Mouse (Mus musculus) adrenal gland, adult 2 months (tissue): ENCODE data around the gene Myct1. TPM values are rescaled to one million over a fixed set of nuclear protein-coding genes. Genes with fewer than 3 reads are reported as not detected.
A peak's percentile ranks its signal among the peaks of the same experiment; 100 is the strongest.

Source experiments
- DNase-seq: peaks from one replicate; pipeline ENCODE4 v3.0.0; 2021
- polyA plus RNA-seq: library from polyadenylated mRNA; depleted of rRNA; stranded (reverse); fragments of >200 nt; gene quantifications from 2 replicates; pipeline ENCODE4 v1.2.3, GENCODE M21; 2012; rRNA removed
- total RNA-seq, 2 experiments: library from RNA; stranded (reverse); gene quantifications; 2 replicates each; pipeline ENCODE4 v1.2.3; 2021

The Myct1 gene
- total and polyA plus RNA-seq, 3 experiments: 1.8 to 5.1 (median 1.9) TPM

DNA sequence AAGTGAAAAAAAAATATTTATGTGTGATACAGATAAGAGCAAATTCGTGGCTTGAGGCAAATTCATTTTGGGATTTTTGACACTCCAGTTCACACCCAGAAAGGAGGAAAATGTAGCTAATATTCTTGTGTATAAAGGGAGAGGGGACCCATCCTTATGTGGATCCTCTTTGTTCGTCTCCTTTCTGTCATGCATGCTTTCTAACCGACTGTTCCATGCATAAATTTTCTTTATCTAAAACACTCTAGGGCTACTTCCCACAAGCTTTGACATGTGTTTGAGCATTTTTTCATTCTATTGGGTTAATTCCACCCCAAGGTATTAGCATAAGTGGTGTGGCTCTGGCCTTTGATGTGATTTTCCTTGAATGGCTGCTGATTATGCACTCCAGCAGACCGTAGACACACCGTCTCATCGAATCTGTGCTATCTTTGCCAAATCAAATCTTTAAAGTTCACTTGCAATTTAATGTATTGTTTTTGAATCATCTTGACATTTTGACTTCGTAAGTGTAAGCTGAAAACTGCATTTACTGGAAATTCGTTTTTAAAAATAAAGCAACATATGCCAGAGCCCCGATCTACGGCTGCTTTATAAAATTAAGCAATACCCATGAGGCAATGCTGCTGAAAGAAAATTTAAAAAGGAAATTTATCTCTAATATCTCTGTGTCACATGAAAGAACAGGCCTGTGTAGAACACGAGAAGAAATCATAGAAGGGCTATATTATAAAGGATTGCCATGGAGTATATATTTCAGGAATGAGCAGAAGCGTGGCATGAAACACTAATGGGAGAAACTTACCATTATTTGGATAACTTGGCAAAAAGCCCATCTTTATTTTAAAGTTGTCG lies 21.8 kb downstream of the Myct1 start:
- DNase-seq: no peak

DNA sequence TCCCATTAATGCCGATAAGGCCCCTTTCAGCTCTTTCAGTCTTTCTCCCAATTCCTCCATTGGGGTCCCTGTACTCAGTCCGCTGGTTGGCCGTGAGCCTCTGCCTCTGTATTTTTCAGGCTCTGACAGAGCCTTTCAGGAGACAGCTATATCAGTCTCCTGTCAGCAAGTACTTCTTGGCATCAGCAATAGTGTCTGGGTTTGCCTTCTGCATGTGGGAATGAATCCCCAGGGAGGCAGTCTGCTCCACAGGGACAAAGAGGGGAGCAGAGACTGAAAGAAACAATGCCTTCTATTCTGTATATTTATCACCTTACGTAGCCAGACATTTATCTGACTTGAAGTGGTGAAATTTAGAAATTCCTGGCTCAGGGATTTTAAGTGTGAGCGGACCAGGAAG lies 32.7 kb downstream of the Myct1 start:
- no peak for DNase-seq

DNA sequence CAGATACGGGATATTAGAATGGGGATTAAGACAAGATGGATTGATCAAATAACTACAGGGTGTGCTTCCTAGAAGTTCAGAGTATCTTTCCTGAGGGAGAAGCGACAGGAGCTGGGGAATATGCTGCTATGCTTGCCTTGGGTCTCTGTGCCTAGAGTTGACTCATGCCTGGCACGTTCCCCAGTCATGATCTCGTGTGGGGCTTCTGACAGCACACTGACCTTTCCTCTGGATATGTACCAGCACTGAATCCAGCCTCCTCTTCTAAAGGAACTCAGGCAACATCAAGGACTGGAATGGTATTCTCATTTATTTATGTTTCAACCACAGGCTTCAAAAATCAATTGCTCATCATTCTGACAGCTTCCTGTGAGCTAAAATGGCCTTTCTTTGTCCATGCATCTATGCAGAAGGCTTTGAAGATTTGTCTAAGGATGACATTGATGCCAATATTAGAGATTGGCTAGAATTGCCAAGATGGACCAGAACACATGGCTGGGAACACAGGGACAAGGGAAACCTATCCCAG lies 40.2 kb downstream of the Myct1 start:
- DNase-seq: peak; percentile 63

DNA sequence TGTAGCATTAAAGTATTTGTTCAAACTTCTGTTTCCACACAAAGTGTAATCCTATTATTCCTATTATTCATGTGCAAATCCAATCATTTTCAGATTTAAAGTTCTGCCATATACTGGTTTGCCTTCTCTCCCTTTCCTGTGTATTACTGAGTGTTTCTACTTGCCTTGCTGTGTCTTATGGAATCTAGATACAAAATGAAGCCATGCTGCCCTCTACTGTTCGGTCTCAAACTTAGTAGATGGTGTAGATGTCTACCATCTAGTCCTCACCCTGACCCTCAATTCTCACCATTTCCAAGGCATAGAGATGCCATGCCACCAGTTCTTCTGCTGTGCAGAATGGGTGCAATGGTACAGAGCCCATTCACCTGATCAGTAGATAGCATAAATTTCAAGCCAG lies 40.8 kb downstream of the Myct1 start:
- DNase-seq: peak; percentile 21

DNA sequence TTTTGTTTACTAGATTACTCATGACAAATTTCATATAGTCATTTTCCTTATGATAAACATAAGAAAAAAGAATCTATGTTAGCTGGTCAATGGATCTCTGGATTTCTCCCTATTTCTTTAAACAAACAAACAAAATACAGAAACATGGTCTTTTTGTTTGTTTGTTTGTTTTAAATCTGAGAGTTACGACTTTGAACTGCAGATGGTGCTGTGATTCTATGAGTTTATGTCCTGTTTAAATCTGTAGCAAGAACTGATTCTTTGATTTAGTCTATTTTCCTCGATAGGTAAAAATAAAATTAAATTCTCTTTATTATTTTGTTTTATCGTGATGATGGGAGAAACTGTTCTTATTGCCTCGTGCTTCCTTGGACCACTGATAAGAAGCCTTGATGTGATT lies 43.7 kb downstream of the Myct1 start:
- DNase-seq: no peak

DNA sequence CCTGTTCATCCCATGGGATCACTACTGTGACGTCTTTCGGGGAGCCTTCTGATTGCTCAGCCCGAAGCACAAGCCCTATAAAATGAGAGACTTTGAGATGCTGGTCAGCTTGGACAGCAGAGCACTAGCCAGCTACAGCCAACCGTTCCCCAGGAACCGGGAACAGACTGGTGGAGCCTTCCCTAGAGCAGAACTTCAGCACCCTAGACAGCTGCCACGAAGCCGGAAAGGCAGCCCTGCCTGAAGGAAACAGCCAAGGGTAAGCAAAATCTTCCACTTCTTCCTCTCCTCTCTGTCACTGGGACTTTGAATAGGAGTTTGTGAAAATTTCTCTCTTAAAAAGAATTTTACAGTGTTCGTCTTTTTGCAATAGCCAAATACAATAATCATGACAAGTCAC lies 45.5 kb downstream of the Myct1 start, which contains the start of gene Vip:
TSS of gene Vip (plus strand) at position 107 of the 400 bp plus-strand sequence.
- DNase-seq: peak; percentile 3

Other genes starting within 250 kb of the Myct1 start
- gene Syne1, start 42.3 kb upstream of the Myct1 start, total RNA-seq: 10 to 100 TPM; 21.0 to 21.2 TPM
- gene Syne1, start 42.3 kb upstream of the Myct1 start, polyA plus RNA-seq: 7.1 and 7.7 TPM in 2 replicates
- gene Vip, start 45.4 kb downstream of the Myct1 start, total RNA-seq: under 1 TPM; 0.32 to 0.62 TPM
- 0.08 TPM in 1 of 2 replicates, not detected in the other for gene Vip, start 45.4 kb downstream of the Myct1 start, polyA plus RNA-seq
- gene Fbxo5, start 211.8 kb downstream of the Myct1 start, total RNA-seq: 1 to 10 TPM; 1.8 to 1.9 TPM
- 0.37 and 0.49 TPM in 2 replicates for gene Fbxo5, start 211.8 kb downstream of the Myct1 start, polyA plus RNA-seq
- 10 to 100 TPM; 10.6 to 11.4 TPM for gene Mtrf1l, start 230.1 kb downstream of the Myct1 start, total RNA-seq
- gene Mtrf1l, start 230.1 kb downstream of the Myct1 start, polyA plus RNA-seq: 3.6 and 4.6 TPM in 2 replicates